Mouse (Mus musculus) midbrain, embryonic 16.5 days (tissue): ENCODE measurements around the gene Cadm2. TPM values are rescaled to one million over a fixed set of nuclear protein-coding genes. Genes with fewer than 3 reads are reported as not detected.

ENCODE experiments used
- ATAC-seq: fragments of 200-750 bp; cut with Nextera tagmentation; 2 replicates; pipeline ENCODE4 v1.8.0; 2017; ENCODE audit warnings: moderate TSS enrichment
- H3K27ac ChIP-seq: fragments of 300-500 bp; sonication (generic); 2 replicates; pipeline ENCODE4 v1.5.1; 2014; ENCODE audit warnings: mild to moderate bottlenecking, low read length, mixed read lengths
- H3K27me3 ChIP-seq: fragments of 300-500 bp; sonication (generic); 2 replicates; pipeline ENCODE4 v1.6.1; 2014; ENCODE audit warnings: low read depth, low read length, mixed read lengths; ENCODE audit not compliant: control insufficient read depth, insufficient read depth
- H3K36me3 ChIP-seq: fragments of 300-500 bp; sonication (generic); 2 replicates; pipeline ENCODE4 v1.6.1; 2014; ENCODE audit warnings: mild to moderate bottlenecking, low read length, moderate library complexity, mixed read lengths; ENCODE audit not compliant: control insufficient read depth, insufficient read depth
- H3K4me1 ChIP-seq: fragments of 300-500 bp; sonication (generic); 2 replicates; pipeline ENCODE4 v1.6.1; 2014; ENCODE audit warnings: mild to moderate bottlenecking, low read length, mixed read lengths; ENCODE audit not compliant: control insufficient read depth, insufficient read depth
- H3K4me2 ChIP-seq: fragments of 300-500 bp; sonication (generic); 2 replicates; pipeline ENCODE4 v1.6.1; 2014; ENCODE audit warnings: mild to moderate bottlenecking, low read length, mixed read lengths
- H3K4me3 ChIP-seq: fragments of 300-500 bp; sonication (generic); 2 replicates; pipeline ENCODE4 v1.5.1; 2014; ENCODE audit warnings: low read depth, mild to moderate bottlenecking, low read length, moderate library complexity, mixed read lengths
- H3K9ac ChIP-seq: fragments of 300-500 bp; sonication (generic); 2 replicates; pipeline ENCODE4 v1.6.1; 2014; ENCODE audit warnings: low read depth, low read length, mixed read lengths
- H3K9me3 ChIP-seq: fragments of 300-500 bp; sonication (generic); replicated peaks from 2 replicates; pipeline ENCODE4 v1.6.1; 2014; ENCODE audit warnings: mild to moderate bottlenecking, low read length, mixed read lengths; ENCODE audit not compliant: control insufficient read depth, poor library complexity, severe bottlenecking
- WGBS: fragments of 180-500 bp; shearing (Covaris S2); extraction: QIAGEN DNeasy Blood & Tissue Kit; methylation state at CpG from one replicate; pipeline ENCODE4 v1.1.7; 2014; 5-methylcytosine and 5-hydroxymethylcytosine counted together
- polyA plus RNA-seq: library from polyadenylated mRNA; unstranded; fragments of >200 nt; fragmentation: Nextera tagmentation; extraction: Ambion mirVana; gene quantifications from 2 replicates; pipeline ENCODE4 v1.2.1, GENCODE M21; 2015

The Cadm2 gene
- polyA plus RNA-seq, 1 experiment from 2014 or later = 75.6 TPM

- Histone ChIP-seq H3K27me3 (no peaks in the 10 kb centered on the region), H3K27ac (no peak overlapping the region), H3K9ac (no peak overlapping the region), H3K4me1 (no peaks in the 10 kb centered on the region), H3K4me3 (no peak overlapping the region), H3K36me3 (no peaks in the 10 kb centered on the region), H3K9me3 (no peaks in the 10 kb centered on the region), H3K4me2 (no peak overlapping the region)
- 88% methylated on average over 7 of the region's 7 CpGs for WGBS
- ATAC-seq = no peak
Measured at GRCm38 (mm10) chr16:67076169-67076895, 544.4 kb downstream of the Cadm2 start.

- H3K4me1 ChIP-seq = no peaks in the 10 kb centered on the region
- 54% methylated on average over 1 of the region's 1 CpGs for WGBS
- ATAC-seq = no peak
- H3K4me3 ChIP-seq = no peak overlapping the region
- H3K9ac ChIP-seq = no peak overlapping the region
- peak overlapping the region; percentile 38; the same call in 1 of the 2 replicates for H3K27ac ChIP-seq
- H3K9me3 ChIP-seq = no peaks in the 10 kb centered on the region
- H3K36me3 ChIP-seq = no peaks in the 10 kb centered on the region
- H3K27me3 ChIP-seq = no peaks in the 10 kb centered on the region
- H3K4me2 ChIP-seq = no peak overlapping the region
Measured at GRCm38 (mm10) chr16:67068461-67068860, 552.2 kb downstream of the Cadm2 start.

- ATAC-seq = no peak
- 54% methylated on average over 5 of the region's 5 CpGs for WGBS
- Histone ChIP-seq H3K4me1 (no peaks in the 10 kb centered on the region), H3K4me3 (no peak overlapping the region), H3K4me2 (no peak overlapping the region), H3K27ac (no peak overlapping the region), H3K27me3 (no peaks in the 10 kb centered on the region), H3K9me3 (no peaks in the 10 kb centered on the region), H3K9ac (no peak overlapping the region), H3K36me3 (no peaks in the 10 kb centered on the region)
Measured at GRCm38 (mm10) chr16:67030918-67031317, 589.8 kb downstream of the Cadm2 start.

GRCm38 (mm10) chr16:67019856-67020255 is 600.9 kb downstream of the Cadm2 start:
- Histone ChIP-seq H3K36me3 (no peaks in the 10 kb centered on the region), H3K9ac (no peak overlapping the region), H3K4me1 (no peaks in the 10 kb centered on the region), H3K27me3 (no peaks in the 10 kb centered on the region), H3K4me2 (no peak overlapping the region), H3K9me3 (no peaks in the 10 kb centered on the region), H3K27ac (no peak overlapping the region), H3K4me3 (no peak overlapping the region)
- no peak for ATAC-seq
- WGBS = 62% methylated on average over 1 of the region's 1 CpGs

DNA sequence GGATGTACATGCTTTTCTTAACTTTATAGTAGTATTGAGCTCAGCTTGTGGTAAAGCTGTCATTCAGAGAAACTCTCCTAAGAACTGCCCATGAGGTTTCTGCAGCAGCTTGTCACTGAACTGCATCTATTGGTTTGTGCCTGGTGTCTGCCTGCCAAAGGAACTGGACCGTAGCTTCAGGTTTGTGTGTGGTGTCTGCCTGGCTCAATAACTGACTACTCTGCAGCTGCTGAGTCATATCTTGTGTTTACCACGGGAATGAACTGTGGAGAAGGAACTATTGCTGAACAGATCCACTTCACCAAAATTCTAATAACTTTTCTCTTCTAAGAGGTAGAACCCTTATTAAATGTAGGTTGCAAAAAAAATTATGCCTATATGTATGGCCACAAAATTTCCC is 603.0 kb downstream of the Cadm2 start:
- 83% methylated on average over 2 of the region's 2 CpGs for WGBS
- ATAC-seq = no peak

DNA sequence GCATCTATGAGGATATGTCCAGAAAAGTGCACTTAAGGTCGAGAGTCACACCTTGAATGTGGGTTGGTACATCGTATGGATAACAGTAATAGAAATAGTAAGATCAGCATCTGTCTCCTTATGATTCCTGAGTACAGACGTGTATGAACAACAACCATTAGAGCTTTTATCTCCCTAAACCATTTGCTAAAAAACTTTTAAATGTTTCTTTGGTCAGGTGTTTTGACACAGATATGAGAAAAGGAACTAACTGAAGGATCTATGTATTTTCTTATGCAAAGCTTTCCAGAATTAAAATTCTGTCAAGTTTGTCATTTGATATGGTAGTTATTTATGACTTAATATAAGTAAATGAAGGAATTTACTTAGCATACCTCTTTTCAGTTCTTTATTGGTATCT is 617.5 kb downstream of the Cadm2 start:
- no peak for ATAC-seq
- no peaks in the 10 kb centered on the region for H3K4me1 ChIP-seq
- no peak overlapping the region for H3K27ac ChIP-seq
- H3K4me2 ChIP-seq = no peak overlapping the region
- H3K36me3 ChIP-seq = no peaks in the 10 kb centered on the region
- H3K9me3 ChIP-seq = no peaks in the 10 kb centered on the region
- no peaks in the 10 kb centered on the region for H3K27me3 ChIP-seq
- WGBS = 86% methylated on average over 3 of the region's 3 CpGs
- no peak overlapping the region for H3K4me3 ChIP-seq
- no peak overlapping the region for H3K9ac ChIP-seq

More for the DNA sequence above, 603.0 kb downstream of the Cadm2 start:
- Histone ChIP-seq H3K27ac (no peak overlapping the region), H3K27me3 (no peaks in the 10 kb centered on the region), H3K4me3 (no peak overlapping the region), H3K4me1 (no peaks in the 10 kb centered on the region), H3K4me2 (no peak overlapping the region), H3K9me3 (no peaks in the 10 kb centered on the region), H3K9ac (no peak overlapping the region), H3K36me3 (no peaks in the 10 kb centered on the region)

- Histone ChIP-seq H3K9me3 (no peaks in the 10 kb centered on the region), H3K4me1 (no peaks in the 10 kb centered on the region; the same call in 1 of the 2 replicates), H3K27me3 (no peaks in the 10 kb centered on the region), H3K4me3 (no peak overlapping the region), H3K27ac (no peak overlapping the region), H3K36me3 (no peaks in the 10 kb centered on the region), H3K4me2 (no peak overlapping the region), H3K9ac (no peak overlapping the region)
- ATAC-seq = no peak
- WGBS = 66% methylated on average over 4 of the region's 4 CpGs
Measured at GRCm38 (mm10) chr16:67001707-67002106, 619.0 kb downstream of the Cadm2 start.

- no peak for ATAC-seq
- Histone ChIP-seq H3K4me1 (no peaks in the 10 kb centered on the region; the same call in 1 of the 2 replicates), H3K4me2 (no peak overlapping the region), H3K27ac (no peak overlapping the region), H3K27me3 (no peaks in the 10 kb centered on the region), H3K36me3 (no peaks in the 10 kb centered on the region), H3K9ac (no peak overlapping the region), H3K9me3 (no peaks in the 10 kb centered on the region), H3K4me3 (no peak overlapping the region)
- 54% methylated on average over 2 of the region's 2 CpGs for WGBS
Measured at GRCm38 (mm10) chr16:66997461-66997860, 623.2 kb downstream of the Cadm2 start.

GRCm38 (mm10) chr16:66987741-66988140 is 633.0 kb downstream of the Cadm2 start:
- Histone ChIP-seq H3K4me3 (no peak overlapping the region), H3K4me1 (no peaks in the 10 kb centered on the region), H3K36me3 (no peaks in the 10 kb centered on the region), H3K27me3 (no peaks in the 10 kb centered on the region), H3K9me3 (no peaks in the 10 kb centered on the region), H3K27ac (no peak overlapping the region), H3K4me2 (no peak overlapping the region), H3K9ac (no peak overlapping the region)
- 83% methylated on average over 6 of the region's 6 CpGs for WGBS
- ATAC-seq = no peak
